Mouse (Mus musculus) kidney, postnatal 36 days (tissue): ENCODE measurements at regions not wholly inside any gene's neighbourhood (a gene's known extent, or its start where the extent isn't known, plus 50 kb on each side); places are given as distances from the start of the nearest gene placed in this dataset.
"Not testable (repeated sequence)": the region's sequence is repeated elsewhere in the genome, so short reads cannot be mapped to it uniquely, and the experiment has no call there.

Source experiments
- DNase-seq, 2 experiments: peaks; one replicate each; pipeline ENCODE4 v3.0.0; 2021 to 2022; ENCODE audit warnings: mixed read lengths in 2 of 2

- DNase-seq = no peak
Measured at GRCm38 (mm10) chrX:166809165-166809564, 223.6 kb upstream of the Egfl6 start.

- DNase-seq = no peak
Measured at GRCm38 (mm10) chrX:166808207-166808606, 222.7 kb upstream of the Egfl6 start.

GRCm38 (mm10) chrX:166805957-166806356, 220.4 kb upstream of the Egfl6 start:
- DNase-seq = no peak

GRCm38 (mm10) chrX:166805480-166805879, 220.0 kb upstream of the Egfl6 start:
- no peak for DNase-seq

GRCm38 (mm10) chrX:166803246-166803645, 217.7 kb upstream of the Egfl6 start:
- DNase-seq = no peak

- no peak for DNase-seq
Measured at GRCm38 (mm10) chrX:166801017-166801416, 215.5 kb upstream of the Egfl6 start.

GRCm38 (mm10) chrX:166795651-166796050, 210.1 kb upstream of the Egfl6 start:
- DNase-seq = no peak

- no peak for DNase-seq
Measured at GRCm38 (mm10) chrX:166789031-166789430, 203.5 kb upstream of the Egfl6 start.

- DNase-seq = not testable (repeated sequence)
Measured at GRCm38 (mm10) chrX:166787137-166787536, 201.6 kb upstream of the Egfl6 start.

- DNase-seq = no peak
Measured at GRCm38 (mm10) chrX:166785615-166786014, 200.1 kb upstream of the Egfl6 start.

GRCm38 (mm10) chrX:166783377-166783776, 197.9 kb upstream of the Egfl6 start:
- no peak for DNase-seq

GRCm38 (mm10) chrX:166779334-166780092, 194.0 kb upstream of the Egfl6 start:
- DNase-seq = no peak

- peak in 1 of 2 experiments; percentile 10 for DNase-seq
Measured at GRCm38 (mm10) chrX:166773408-166773854, 187.9 kb upstream of the Egfl6 start.

GRCm38 (mm10) chrX:166766991-166767390, 181.5 kb upstream of the Egfl6 start:
- no peak for DNase-seq

GRCm38 (mm10) chrX:166765647-166766046, 180.1 kb upstream of the Egfl6 start:
- no peak for DNase-seq

- no peak for DNase-seq
Measured at GRCm38 (mm10) chrX:166762098-166762497, 176.6 kb upstream of the Egfl6 start.

GRCm38 (mm10) chrX:166757152-166757551, 171.6 kb upstream of the Egfl6 start:
- DNase-seq = no peak

GRCm38 (mm10) chrX:166754967-166755654, 169.6 kb upstream of the Egfl6 start:
- no peak for DNase-seq

- no peak for DNase-seq
Measured at GRCm38 (mm10) chrX:166749055-166749679, 163.6 kb upstream of the Egfl6 start.

- no peak for DNase-seq
Measured at GRCm38 (mm10) chrX:166731354-166731753, 145.8 kb upstream of the Egfl6 start.

- no peak for DNase-seq
Measured at GRCm38 (mm10) chrX:166728622-166728928, 143.1 kb upstream of the Egfl6 start.

- peak; percentile 3 to 11 for DNase-seq
Measured at GRCm38 (mm10) chrX:166727823-166728621, 142.5 kb upstream of the Egfl6 start.
